Mouse (Mus musculus): ENCODE data around the gene Plekhh2.

DNA sequence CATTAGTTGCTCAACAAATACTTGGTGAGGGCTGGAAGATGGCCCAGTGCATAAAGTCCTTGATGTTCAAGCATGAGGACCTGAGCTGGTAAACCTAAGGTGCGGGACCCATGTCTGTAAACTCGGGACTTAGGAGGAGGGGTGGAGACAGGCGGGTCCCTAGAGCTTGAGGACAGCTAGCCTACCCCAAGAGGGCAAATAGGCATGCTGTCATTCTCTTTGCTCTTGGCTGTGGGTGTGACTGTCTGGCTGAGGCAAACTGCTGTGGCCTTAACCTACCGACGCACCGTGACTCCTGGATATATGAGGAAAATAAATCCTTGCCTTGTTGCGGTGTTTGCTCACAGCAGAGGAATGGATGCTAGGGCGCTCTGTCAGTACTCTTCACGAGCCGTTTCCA is 116.0 kb downstream of the Plekhh2 start:
- TF ChIP-seq CTCF (IDR thresholded peaks at IDR 0.05; ENCODE audit: low read depth, low read length) (no peak), POLR2A (IDR thresholded peaks at IDR 0.05; ENCODE audit: extremely low read depth, insufficient read depth, low read length) (no peak)

Data from liver, adult 2 months (tissue).